Mouse (Mus musculus) CH12.LX (cell line): ENCODE results near the gene Efr3b. TPM values are rescaled to one million over a fixed set of nuclear protein-coding genes. Genes with fewer than 3 reads are reported as not detected.

Experiments used
- DNase-seq: peaks from one replicate; pipeline ENCODE4 v3.0.0-alpha.2; 2013; ENCODE audit errors: extremely low read depth
- H3K27ac ChIP-seq: 2 replicates; pipeline ENCODE4 v1.5.1; 2012; ENCODE audit warnings: low read depth, mild to moderate bottlenecking, control low read depth, moderate library complexity; ENCODE audit not compliant: insufficient read depth
- H3K27me3 ChIP-seq: replicated peaks from 2 replicates; pipeline ENCODE3; 2012; ENCODE audit warnings: inconsistent platforms
- H3K36me3 ChIP-seq, 2 experiments: replicated peaks in 1 of 2; 2 replicates each; pipeline versions ENCODE3 to v1.6.1; 2012; ENCODE audit warnings: inconsistent platforms in 1 of 2, low read length in 1 of 2, mild to moderate bottlenecking in 1 of 2, mixed read lengths in 1 of 2, moderate library complexity in 1 of 2; ENCODE audit not compliant: control insufficient read depth in 1 of 2, insufficient read depth in 1 of 2
- H3K4me1 ChIP-seq, 2 experiments: 2 replicates each; pipeline ENCODE4 v1.6.1; 2012; ENCODE audit warnings: inconsistent platforms in 1 of 2, moderate library complexity in 1 of 2; ENCODE audit not compliant: insufficient read depth in 2 of 2, control insufficient read depth in 1 of 2
- H3K4me2 ChIP-seq: 2 replicates; pipeline ENCODE4 v1.6.1; 2012; ENCODE audit warnings: low read depth, mild to moderate bottlenecking, control low read depth; ENCODE audit not compliant: poor library complexity, insufficient read depth, severe bottlenecking
- H3K4me3 ChIP-seq, 3 experiments: fragments of 150-350 bp in 1 of 3; sonication (generic) in 1 of 3; replicated peaks in 1 of 3; 2 replicates each; pipeline versions ENCODE3 to v1.5.1; 2011 to 2012; ENCODE audit warnings: low read depth in 2 of 3, low read length in 2 of 3, mild to moderate bottlenecking in 2 of 3, moderate library complexity in 2 of 3, control low read depth in 1 of 3, improper control_type of control experiment in 1 of 3, inconsistent platforms in 1 of 3, mixed read lengths in 1 of 3; ENCODE audit not compliant: poor library complexity in 1 of 3
- H3K79me2 ChIP-seq: replicated peaks from 2 replicates; pipeline ENCODE4 v1.6.1; 2012; ENCODE audit warnings: mild to moderate bottlenecking, moderate library complexity; ENCODE audit not compliant: control insufficient read depth, poor library complexity, insufficient read depth, severe bottlenecking; ENCODE audit errors: extremely low read depth
- H3K9ac ChIP-seq: 2 replicates; pipeline ENCODE4 v1.6.1; 2012; ENCODE audit warnings: low read depth, mild to moderate bottlenecking, control low read depth, moderate library complexity; ENCODE audit not compliant: insufficient read depth
- H3K9me3 ChIP-seq: replicated peaks from 2 replicates; pipeline ENCODE3; 2012; ENCODE audit warnings: low read length, inconsistent platforms, mixed read lengths
- BHLHE40 ChIP-seq: IDR thresholded peaks from 2 replicates; pipeline ENCODE4 v1.6.1; 2011; ENCODE audit warnings: mild to moderate bottlenecking, low read depth, low read length, improper control_type of control experiment
- CTCF ChIP-seq, 2 experiments: IDR thresholded peaks in 1 of 2; conservative IDR thresholded peaks in 1 of 2; 2 replicates each; pipeline ENCODE4 v1.5.1; 2011 to 2012; ENCODE audit warnings: low read depth in 2 of 2, low read length in 2 of 2, improper control_type of control experiment in 1 of 2, inconsistent platforms in 1 of 2, mild to moderate bottlenecking in 1 of 2, moderate library complexity in 1 of 2
- E2F4 ChIP-seq: IDR thresholded peaks from 2 replicates; pipeline ENCODE4 v1.6.1; 2011; ENCODE audit warnings: low read depth, low read length, improper control_type of control experiment; ENCODE audit not compliant: insufficient replicate concordance
- ETS1 ChIP-seq: conservative IDR thresholded peaks from 2 replicates; pipeline ENCODE4 v1.6.1; 2012; ENCODE audit warnings: low read depth, mild to moderate bottlenecking, inconsistent platforms, low read length, improper control_type of control experiment, moderate library complexity
- IRF4 ChIP-seq: IDR thresholded peaks from 2 replicates; pipeline ENCODE4 v1.6.1; 2014; ENCODE audit warnings: low read depth, mild to moderate bottlenecking, inconsistent platforms, low read length, improper control_type of control experiment
- JUND ChIP-seq: conservative IDR thresholded peaks from 2 replicates; pipeline ENCODE4 v1.6.1; 2011; ENCODE audit warnings: low read depth, low read length, improper control_type of control experiment
- KAT2A ChIP-seq: IDR thresholded peaks from 2 replicates; pipeline ENCODE4 v1.6.1; 2012; ENCODE audit warnings: low read length, improper control_type of control experiment, inconsistent platforms; ENCODE audit not compliant: insufficient replicate concordance
- MEF2A ChIP-seq: IDR thresholded peaks from 2 replicates; pipeline ENCODE4 v1.6.1; 2014; ENCODE audit warnings: low read depth, mild to moderate bottlenecking, inconsistent platforms, low read length, improper control_type of control experiment, borderline replicate concordance
- MYC ChIP-seq: IDR thresholded peaks from 2 replicates; pipeline ENCODE4 v1.6.1; 2011; ENCODE audit warnings: low read depth, mild to moderate bottlenecking, improper control_type of control experiment, low read length
- NELFE ChIP-seq: IDR thresholded peaks from 2 replicates; pipeline ENCODE4 v1.6.1; 2011; ENCODE audit warnings: low read depth, low read length, improper control_type of control experiment
- POLR2A ChIP-seq: IDR thresholded peaks from 2 replicates; pipeline ENCODE4 v1.6.1; 2011; ENCODE audit warnings: low read depth, mild to moderate bottlenecking, improper control_type of control experiment, low read length
- SIN3A ChIP-seq: IDR thresholded peaks from 2 replicates; pipeline ENCODE4 v1.6.1; 2012; ENCODE audit warnings: low read length, improper control_type of control experiment, inconsistent platforms
- SMC3 ChIP-seq: IDR thresholded peaks from 2 replicates; pipeline ENCODE4 v1.6.1; 2011; ENCODE audit warnings: low read depth, low read length, improper control_type of control experiment
- TBP ChIP-seq: conservative IDR thresholded peaks from 2 replicates; pipeline ENCODE4 v1.6.1; 2011; ENCODE audit warnings: low read depth, low read length, improper control_type of control experiment
- TCF12 ChIP-seq: IDR thresholded peaks from 2 replicates; pipeline ENCODE4 v1.6.1; 2014; ENCODE audit warnings: low read depth, mild to moderate bottlenecking, inconsistent platforms, low read length, improper control_type of control experiment
- UBTF ChIP-seq: IDR thresholded peaks from 2 replicates; pipeline ENCODE4 v1.6.1; 2012; ENCODE audit warnings: low read depth, mild to moderate bottlenecking, inconsistent platforms, low read length, improper control_type of control experiment, moderate library complexity
- USF1 ChIP-seq: IDR thresholded peaks from 2 replicates; pipeline ENCODE4 v1.6.1; 2014; ENCODE audit warnings: low read depth, mild to moderate bottlenecking, inconsistent platforms, low read length, improper control_type of control experiment
- USF2 ChIP-seq: conservative IDR thresholded peaks from 2 replicates; pipeline ENCODE4 v1.6.1; 2011; ENCODE audit warnings: low read depth, low read length, improper control_type of control experiment
- ZC3H11A ChIP-seq: IDR thresholded peaks from 2 replicates; pipeline ENCODE4 v1.6.1; 2012; ENCODE audit warnings: low read depth, mild to moderate bottlenecking, inconsistent platforms, low read length, improper control_type of control experiment
- ZKSCAN1 ChIP-seq: IDR thresholded peaks from 2 replicates; pipeline ENCODE4 v1.6.1; 2012; ENCODE audit warnings: low read depth, inconsistent platforms, low read length, improper control_type of control experiment, borderline replicate concordance
- dilution Hi-C: fragments of 300-500 bp; cut with MboI; formaldehyde crosslinking; loops from 2 replicates; pipeline ENCODE4 v1.14.3; 2020; ENCODE audit warnings: low sequenced_read_pairs; ENCODE audit not compliant: extremely low pct_unique_long_range_greater_than_20kb, extremely low pct_ligation_motif_present
- in situ Hi-C: fragments of 300-500 bp; cut with MboI; formaldehyde crosslinking; loops from 3 replicates; pipeline ENCODE4 v1.14.3; 2019; ENCODE audit warnings: low sequenced_read_pairs, low pct_ligation_motif_present, low pct_unique_long_range_greater_than_20kb, mixed read lengths
- polyA plus RNA-seq: library from polyadenylated mRNA; unstranded; fragments of >175 nt; gene quantifications from 2 replicates; pipeline ENCODE4 v1.2.1, GENCODE M21; 2012; ENCODE audit warnings: low read depth; ENCODE audit not compliant: insufficient read length
- total RNA-seq, 2 experiments: library from RNA; depleted of rRNA; stranded (reverse); fragments of 300-350 nt in 1 of 2; fragments of >200 nt in 1 of 2; gene quantifications; 2 replicates each; pipeline ENCODE4 v1.2.3; 2012 to 2014

Efr3b gene
- total and polyA plus RNA-seq, 3 experiments, result 0.68 to 2.1 (median 0.82) TPM

DNA sequence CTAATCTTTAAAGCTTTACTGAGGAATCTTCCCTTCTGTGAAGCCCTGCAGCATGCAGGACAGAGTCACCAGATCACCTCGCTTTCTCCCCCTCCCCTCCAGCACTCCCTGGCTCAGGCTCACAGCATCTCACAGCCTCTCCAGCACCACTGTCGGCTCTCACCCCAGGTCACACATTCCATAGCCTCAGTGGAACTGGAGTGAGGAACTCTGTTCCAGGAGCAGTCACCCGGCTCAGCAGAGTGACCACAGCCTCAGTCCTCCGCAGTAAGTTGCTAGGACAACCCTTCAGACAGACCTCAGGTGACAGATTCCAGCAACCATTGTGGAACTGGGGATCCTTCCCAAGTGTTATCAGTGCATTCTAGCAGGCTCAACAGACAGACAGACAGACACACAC lies 16.1 kb upstream of the Efr3b start:
- in situ Hi-C loops (no loop called here), dilution Hi-C loops (no loop called here)
- no peaks in the 10 kb centered on the region for H3K36me3 ChIP-seq
- H3K4me2 ChIP-seq, result no peak overlapping the region
- TF ChIP-seq ZC3H11A, result no peak
- TF ChIP-seq TBP, result no peak
- TF ChIP-seq, all 38 proteins: peak for 0
- H3K9me3 ChIP-seq, result no peaks in the 10 kb centered on the region
- no peak for DNase-seq
- H3K79me2 ChIP-seq, result no peaks in the 10 kb centered on the region
- H3K4me3 ChIP-seq, result no peak overlapping the region
- H3K9ac ChIP-seq, result no peak overlapping the region
- H3K27ac ChIP-seq, result no peak overlapping the region
- H3K4me1 ChIP-seq, result peaks cover 0 to 7% of the 10 kb centered on the region in 2 experiments; a peak in 2 of 4 replicates
- H3K27me3 ChIP-seq, result no peaks in the 10 kb centered on the region

DNA sequence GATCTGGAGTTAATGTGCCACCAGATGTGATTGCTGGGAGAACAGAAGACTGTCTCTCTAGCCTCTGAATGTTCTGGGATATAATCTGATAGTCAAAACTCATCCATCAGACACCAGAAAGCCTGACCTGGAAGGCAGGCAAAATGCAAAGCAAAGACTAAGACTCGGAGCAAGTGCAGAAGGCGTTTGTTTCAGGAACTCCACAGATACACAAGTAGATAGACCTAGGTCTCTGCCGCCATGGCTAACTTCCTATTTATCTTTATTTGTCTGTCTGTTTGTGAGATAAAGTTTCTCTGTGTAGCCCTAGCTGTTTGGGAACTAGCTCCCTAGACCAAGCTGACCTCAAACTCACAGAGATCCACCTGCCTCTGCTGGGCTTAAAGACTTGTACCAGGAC lies 14.9 kb upstream of the Efr3b start:
- TF ChIP-seq NELFE, result no peak
- TF ChIP-seq SMC3, result no peak
- no peak for TF ChIP-seq POLR2A
- no peak for TF ChIP-seq BHLHE40
- no peak for TF ChIP-seq MYC
- TF ChIP-seq SIN3A, result no peak
- no peak for TF ChIP-seq MEF2A
- TF ChIP-seq KAT2A, result no peak
- TF ChIP-seq USF2, result no peak
- TF ChIP-seq USF1, result no peak
- no peak for TF ChIP-seq JUND
- TF ChIP-seq E2F4, result no peak
- TF ChIP-seq CTCF (conservative IDR thresholded peaks at IDR 0.05 in 1 of 2, IDR thresholded peaks at IDR 0.05 in 1 of 2; ENCODE audit: low read depth in 2 of 2, low read length in 2 of 2), result no peak
- TF ChIP-seq ETS1, result no peak
- no peak for TF ChIP-seq IRF4
- TF ChIP-seq ZKSCAN1, result no peak
- TF ChIP-seq UBTF, result no peak
- TF ChIP-seq TCF12, result no peak
- Histone ChIP-seq H3K9ac (no peak overlapping the region), H3K9me3 (no peaks in the 10 kb centered on the region), H3K79me2 (no peaks in the 10 kb centered on the region), H3K4me2 (no peak overlapping the region), H3K4me3 (no peak overlapping the region), H3K36me3 (no peaks in the 10 kb centered on the region), H3K27me3 (no peaks in the 10 kb centered on the region), H3K27ac (no peak overlapping the region), H3K4me1 (peaks cover 0 to 3% of the 10 kb centered on the region in 2 experiments; a peak in 1 of 4 replicates)
- dilution Hi-C loops (no loop called here), in situ Hi-C loops (no loop called here)
- DNase-seq, result no peak
